Mouse (Mus musculus): ENCODE results near the gene Iqcd. TPM values are rescaled to one million over a fixed set of nuclear protein-coding genes. Genes with fewer than 3 reads are reported as not detected.

Iqcd gene
- polyA plus RNA-seq, 1 experiment from 2014 or later = 0.67 TPM

DNA sequence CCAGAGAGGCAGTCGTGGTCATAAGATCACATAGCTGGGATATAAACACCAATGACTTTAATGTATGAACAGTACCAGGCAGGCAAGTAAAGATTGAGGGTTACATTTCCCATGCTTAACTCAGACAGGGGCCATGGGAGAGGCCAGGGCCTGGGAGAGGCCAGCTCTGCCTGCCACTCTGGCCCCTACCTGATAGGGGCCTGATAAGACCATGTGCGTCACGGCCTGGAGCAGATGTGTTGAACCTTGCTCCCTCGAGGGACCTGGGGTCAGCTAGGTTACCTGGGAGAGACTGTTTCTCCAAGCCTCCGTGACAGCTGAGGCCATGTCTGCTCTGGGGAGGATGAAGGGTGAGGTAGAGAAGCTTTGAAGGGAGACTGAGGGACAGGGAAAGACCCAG lies 62.4 kb downstream of the Iqcd start:
- Histone ChIP-seq H3K36me3 (ENCODE audit: control insufficient read depth, insufficient read depth, low read length) (no peaks in the 10 kb centered on the region), H3K27me3 (ENCODE audit: control insufficient read depth, insufficient read depth, low read length) (peaks cover 26% of the 10 kb centered on the region), H3K27ac (ENCODE audit: low read length) (no peak overlapping the region), H3K4me3 (replicated peaks; ENCODE audit: low read length) (no peak overlapping the region), H3K4me2 (ENCODE audit: low read depth, low read length) (no peak overlapping the region), H3K9me3 (replicated peaks; ENCODE audit: control insufficient read depth, low read length) (no peaks in the 10 kb centered on the region), H3K9ac (ENCODE audit: low read length) (no peak overlapping the region), H3K4me1 (ENCODE audit: control insufficient read depth, insufficient read depth, low read length) (peaks cover 8% of the 10 kb centered on the region; the same call in 1 of the 2 replicates)
- 40% methylated on average over 5 of the region's 5 CpGs for WGBS
- no peak for ATAC-seq (ENCODE audit: insufficient read depth, low FRiP score)

DNA sequence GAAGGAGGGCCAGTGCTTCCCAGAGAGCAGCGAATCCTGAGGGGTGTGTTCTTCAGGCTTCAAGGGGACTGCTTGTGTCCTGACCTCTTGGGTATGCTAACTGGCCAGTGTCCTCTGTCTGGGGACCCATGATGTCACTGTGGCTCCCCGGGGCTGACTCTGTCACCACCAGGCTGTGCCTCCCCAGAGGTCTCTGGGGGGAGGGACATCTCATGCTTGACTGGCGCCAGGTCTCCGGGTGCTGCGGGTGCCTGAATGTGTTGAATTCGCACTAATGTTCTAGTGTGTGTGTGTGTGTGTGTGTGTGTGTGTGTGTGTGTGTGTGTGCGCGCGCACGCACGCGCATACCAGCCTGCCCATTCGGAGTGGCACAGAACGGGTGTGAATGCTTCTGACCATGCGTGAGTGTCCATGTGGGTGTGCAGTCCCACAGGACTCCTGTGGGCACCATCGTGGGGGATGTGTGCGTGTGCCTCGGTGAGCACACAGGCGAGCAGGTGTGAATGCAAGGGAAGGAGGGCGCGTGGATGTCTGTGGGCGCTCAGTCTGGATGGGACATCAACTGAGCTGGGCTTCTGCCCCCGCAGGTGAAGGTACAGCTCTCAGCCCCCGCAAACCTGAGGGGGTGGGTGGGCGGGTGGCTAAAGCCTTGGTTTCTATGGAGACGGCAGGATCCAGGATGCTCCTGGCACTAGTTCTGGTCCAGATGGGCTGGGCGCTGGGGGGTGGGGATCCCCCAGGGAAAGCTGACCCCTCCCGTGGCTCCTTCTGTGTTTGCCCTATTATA lies 64.3 kb downstream of the Iqcd start:
- no peak overlapping the region for H3K27ac ChIP-seq (ENCODE audit: low read length)

DNA sequence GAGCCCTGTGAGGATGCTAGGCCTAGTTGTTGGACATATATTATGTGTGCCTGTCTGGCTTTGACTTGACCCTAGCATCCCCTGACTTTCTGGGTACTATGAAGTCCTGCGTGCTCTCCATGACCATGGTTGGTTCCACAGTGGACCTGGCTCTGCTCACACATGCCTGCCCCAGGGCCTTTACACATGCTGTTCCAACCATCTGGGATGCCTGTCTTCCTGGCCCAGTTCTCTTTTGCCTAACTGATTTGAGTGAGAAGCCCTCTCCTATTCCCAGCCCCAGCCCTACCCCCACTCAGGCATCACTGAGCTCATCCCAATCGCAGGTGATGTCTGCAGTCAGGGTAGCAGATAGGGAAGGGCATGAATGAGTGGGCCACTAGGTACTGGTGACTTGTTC lies 65.1 kb downstream of the Iqcd start:
- H3K36me3 ChIP-seq (ENCODE audit: control insufficient read depth, insufficient read depth, low read length) = no peaks in the 10 kb centered on the region
- H3K4me1 ChIP-seq (ENCODE audit: control insufficient read depth, insufficient read depth, low read length) = peaks cover under 1% of the 10 kb centered on the region; the same call in 1 of the 2 replicates
- no peak for ATAC-seq (ENCODE audit: insufficient read depth, low FRiP score)
- H3K4me2 ChIP-seq (ENCODE audit: low read depth, low read length) = no peak overlapping the region
- H3K9me3 ChIP-seq (replicated peaks; ENCODE audit: control insufficient read depth, low read length) = no peaks in the 10 kb centered on the region
- no peak overlapping the region for H3K4me3 ChIP-seq (replicated peaks; ENCODE audit: low read length)
- no peak overlapping the region for H3K9ac ChIP-seq (ENCODE audit: low read length)
- no peak overlapping the region for H3K27ac ChIP-seq (ENCODE audit: low read length)
- 90% methylated on average over 2 of the region's 2 CpGs for WGBS
- peaks cover 14% of the 10 kb centered on the region for H3K27me3 ChIP-seq (ENCODE audit: control insufficient read depth, insufficient read depth, low read length)

More for the DNA sequence above, 64.3 kb downstream of the Iqcd start:
- 74% methylated on average over 28 of the region's 28 CpGs for WGBS
- H3K36me3 ChIP-seq (ENCODE audit: control insufficient read depth, insufficient read depth, low read length) = no peaks in the 10 kb centered on the region
- no peak overlapping the region for H3K4me2 ChIP-seq (ENCODE audit: low read depth, low read length)
- no peaks in the 10 kb centered on the region for H3K9me3 ChIP-seq (replicated peaks; ENCODE audit: control insufficient read depth, low read length)
- no peak overlapping the region for H3K4me3 ChIP-seq (replicated peaks; ENCODE audit: low read length)
- no peak for ATAC-seq (ENCODE audit: insufficient read depth, low FRiP score)
- H3K9ac ChIP-seq (ENCODE audit: low read length) = no peak overlapping the region
- peaks cover 8% of the 10 kb centered on the region; the same call in 1 of the 2 replicates for H3K4me1 ChIP-seq (ENCODE audit: control insufficient read depth, insufficient read depth, low read length)
- peaks cover 21% of the 10 kb centered on the region for H3K27me3 ChIP-seq (ENCODE audit: control insufficient read depth, insufficient read depth, low read length)

DNA sequence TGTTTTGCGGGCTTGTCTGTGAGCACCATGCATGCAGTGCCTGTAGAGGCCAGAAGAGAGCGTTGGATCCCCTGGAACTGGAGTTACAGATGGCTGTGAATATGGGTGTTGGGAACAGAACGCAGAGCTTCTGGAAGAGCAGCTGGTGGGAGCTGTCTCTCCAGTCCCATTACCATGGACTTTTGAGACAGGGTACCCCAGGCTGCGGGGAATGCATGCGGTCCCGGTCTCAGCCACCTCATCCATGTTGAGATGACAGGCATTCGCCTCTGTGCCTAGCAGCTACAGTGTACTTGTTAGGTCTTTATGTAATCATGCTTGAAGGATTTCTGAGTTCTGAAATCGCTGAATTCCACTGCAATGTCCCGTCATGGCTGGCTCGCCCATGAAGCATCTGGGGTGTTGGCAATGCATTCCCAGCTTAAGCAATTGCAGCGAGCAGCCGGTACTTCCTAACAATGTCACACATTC lies 67.5 kb downstream of the Iqcd start:
- 81% methylated on average over 12 of the region's 12 CpGs for WGBS
- H3K4me2 ChIP-seq (ENCODE audit: low read depth, low read length) = no peak overlapping the region
- H3K4me3 ChIP-seq (replicated peaks; ENCODE audit: low read length) = no peak overlapping the region
- no peak overlapping the region for H3K27ac ChIP-seq (ENCODE audit: low read length)
- no peak overlapping the region for H3K9ac ChIP-seq (ENCODE audit: low read length)
- H3K9me3 ChIP-seq (replicated peaks; ENCODE audit: control insufficient read depth, low read length) = no peaks in the 10 kb centered on the region
- no peaks in the 10 kb centered on the region for H3K4me1 ChIP-seq (ENCODE audit: control insufficient read depth, insufficient read depth, low read length)
- H3K27me3 ChIP-seq (ENCODE audit: control insufficient read depth, insufficient read depth, low read length) = no peaks in the 10 kb centered on the region
- ATAC-seq (ENCODE audit: insufficient read depth, low FRiP score) = no peak
- H3K36me3 ChIP-seq (ENCODE audit: control insufficient read depth, insufficient read depth, low read length) = no peaks in the 10 kb centered on the region

Other genes starting within 250 kb of the Iqcd start
- 0.06 and 0.07 TPM in 2 replicates for gene Lhx5, start 157.3 kb upstream of the Iqcd start, polyA plus RNA-seq (2015; fragmentation: Nextera tagmentation; extraction: Ambion mirVana)
- gene Sdsl, start 116.2 kb upstream of the Iqcd start, polyA plus RNA-seq (2015; fragmentation: Nextera tagmentation; extraction: Ambion mirVana) = 16.4 and 16.7 TPM in 2 replicates
- 0.18 and 0.70 TPM in 2 replicates for gene Sds, start 112.5 kb upstream of the Iqcd start, polyA plus RNA-seq (2015; fragmentation: Nextera tagmentation; extraction: Ambion mirVana)
- 37.1 and 40.3 TPM in 2 replicates for gene Plbd2, start 85.4 kb upstream of the Iqcd start, polyA plus RNA-seq (2015; fragmentation: Nextera tagmentation; extraction: Ambion mirVana)
- gene Slc8b1, start 77.8 kb upstream of the Iqcd start, polyA plus RNA-seq (2015; fragmentation: Nextera tagmentation; extraction: Ambion mirVana) = 8.6 and 9.2 TPM in 2 replicates
- 21.5 and 23.8 TPM in 2 replicates for gene Tpcn1, start 343 bp upstream of the Iqcd start, polyA plus RNA-seq (2015; fragmentation: Nextera tagmentation; extraction: Ambion mirVana)
- gene Rita1, start 23.6 kb downstream of the Iqcd start, polyA plus RNA-seq (2015; fragmentation: Nextera tagmentation; extraction: Ambion mirVana) = 13.4 and 13.5 TPM in 2 replicates
- 41.9 and 45.6 TPM in 2 replicates for gene Ddx54, start 23.7 kb downstream of the Iqcd start, polyA plus RNA-seq (2015; fragmentation: Nextera tagmentation; extraction: Ambion mirVana)
- gene Cfap73, start 45.2 kb downstream of the Iqcd start, polyA plus RNA-seq (2015; fragmentation: Nextera tagmentation; extraction: Ambion mirVana) = not detected in 2 replicates
- 0.40 and 0.72 TPM in 2 replicates for gene Rasal1, start 59.8 kb downstream of the Iqcd start, polyA plus RNA-seq (2015; fragmentation: Nextera tagmentation; extraction: Ambion mirVana)
- gene Dtx1, start 122.9 kb downstream of the Iqcd start, polyA plus RNA-seq (2015; fragmentation: Nextera tagmentation; extraction: Ambion mirVana) = 2.3 and 3.6 TPM in 2 replicates
- gene Oas2, start 160.8 kb downstream of the Iqcd start, polyA plus RNA-seq (2015; fragmentation: Nextera tagmentation; extraction: Ambion mirVana) = 0.32 and 0.62 TPM in 2 replicates
- 0.17 and 0.18 TPM in 2 replicates for gene Oas3, start 188.6 kb downstream of the Iqcd start, polyA plus RNA-seq (2015; fragmentation: Nextera tagmentation; extraction: Ambion mirVana)
- not detected in 2 replicates for gene Oas1e, start 206.5 kb downstream of the Iqcd start, polyA plus RNA-seq (2015; fragmentation: Nextera tagmentation; extraction: Ambion mirVana)
- 0.65 and 1.0 TPM in 2 replicates for gene Oas1c, start 223.5 kb downstream of the Iqcd start, polyA plus RNA-seq (2015; fragmentation: Nextera tagmentation; extraction: Ambion mirVana)